Mouse (Mus musculus): Measurements from ENCODE around the gene Pknox2. TPM values are rescaled to one million over a fixed set of nuclear protein-coding genes. Genes with fewer than 3 reads are reported as not detected.

Gene Pknox2
- polyA plus RNA-seq (2016; fragmentation: Nextera tagmentation; extraction: Ambion mirVana), result 27.1 and 29.5 TPM in 2 replicates

- Histone ChIP-seq H3K4me2 (peak within 1 kb of the TSS; percentile 89), H3K9me3 (no peaks in the 10 kb centered on the region), H3K4me1 (peaks cover 35% of the 10 kb centered on the region), H3K9ac (peak within 1 kb of the TSS; percentile 98), H3K4me3 (replicated peaks) (peak within 1 kb of the TSS; percentile 85), H3K27me3 (peaks cover 12% of the 10 kb centered on the region; the same call in 1 of the 2 replicates), H3K27ac (peak within 1 kb of the TSS; percentile 100), H3K36me3 (replicated peaks) (no peaks in the 10 kb centered on the region)
- under 1% methylated on average over 12 of the region's 13 CpGs for WGBS
- ATAC-seq (ENCODE audit: low FRiP score), result peak; percentile 90
Measured at GRCm38 (mm10) chr9:37147359-37147685, at the start of gene Pknox2. TSS of gene Pknox2 (minus strand) at chr9:37147407.

GRCm38 (mm10) chr9:37188024-37188423, 40.8 kb upstream of the Pknox2 start:
- Histone ChIP-seq H3K27me3 (no peaks in the 10 kb centered on the region), H3K9me3 (no peaks in the 10 kb centered on the region), H3K27ac (no peak overlapping the region), H3K4me1 (peaks cover 3% of the 10 kb centered on the region), H3K4me2 (no peak overlapping the region), H3K4me3 (replicated peaks) (no peak overlapping the region), H3K36me3 (replicated peaks) (no peaks in the 10 kb centered on the region), H3K9ac (no peak overlapping the region)
- no peak for ATAC-seq (ENCODE audit: low FRiP score)
- 91% methylated on average over 3 of the region's 3 CpGs for WGBS

DNA sequence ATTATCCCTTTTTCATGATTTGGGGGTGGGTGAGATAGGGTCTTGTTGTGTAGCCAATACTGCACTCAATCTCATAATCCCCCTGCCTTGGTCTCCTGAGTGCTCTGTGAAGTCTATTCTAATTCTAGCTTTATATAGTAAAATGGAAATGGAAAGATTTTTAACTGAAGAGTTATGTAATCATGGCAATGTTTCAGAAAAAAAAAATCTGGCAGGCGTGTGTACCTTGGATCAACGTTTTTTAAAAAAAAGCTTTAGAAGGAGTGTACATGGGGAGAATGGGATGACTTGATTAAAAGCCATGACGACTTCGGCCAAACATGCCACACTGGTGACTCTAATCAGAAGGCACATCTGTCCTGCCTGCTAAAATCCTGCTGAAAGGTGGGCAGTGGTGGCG, 40.2 kb upstream of the Pknox2 start:
- Histone ChIP-seq H3K9me3 (no peaks in the 10 kb centered on the region), H3K4me2 (no peak overlapping the region), H3K4me3 (replicated peaks) (no peak overlapping the region), H3K27ac (no peak overlapping the region), H3K36me3 (replicated peaks) (no peaks in the 10 kb centered on the region), H3K27me3 (no peaks in the 10 kb centered on the region), H3K4me1 (peaks cover 5% of the 10 kb centered on the region), H3K9ac (no peak overlapping the region)
- ATAC-seq (ENCODE audit: low FRiP score), result no peak
- WGBS, result 94% methylated on average over 5 of the region's 5 CpGs

- ATAC-seq (ENCODE audit: low FRiP score), result no peak
- Histone ChIP-seq H3K4me1 (peaks cover 40% of the 10 kb centered on the region), H3K27ac (no peak overlapping the region), H3K9ac (no peak overlapping the region), H3K27me3 (no peaks in the 10 kb centered on the region), H3K4me3 (replicated peaks) (no peak overlapping the region), H3K36me3 (replicated peaks) (no peaks in the 10 kb centered on the region), H3K4me2 (no peak overlapping the region), H3K9me3 (no peaks in the 10 kb centered on the region)
- WGBS, result 55% methylated on average over 2 of the region's 2 CpGs
Measured at GRCm38 (mm10) chr9:37183176-37183575, 36.0 kb upstream of the Pknox2 start.

DNA sequence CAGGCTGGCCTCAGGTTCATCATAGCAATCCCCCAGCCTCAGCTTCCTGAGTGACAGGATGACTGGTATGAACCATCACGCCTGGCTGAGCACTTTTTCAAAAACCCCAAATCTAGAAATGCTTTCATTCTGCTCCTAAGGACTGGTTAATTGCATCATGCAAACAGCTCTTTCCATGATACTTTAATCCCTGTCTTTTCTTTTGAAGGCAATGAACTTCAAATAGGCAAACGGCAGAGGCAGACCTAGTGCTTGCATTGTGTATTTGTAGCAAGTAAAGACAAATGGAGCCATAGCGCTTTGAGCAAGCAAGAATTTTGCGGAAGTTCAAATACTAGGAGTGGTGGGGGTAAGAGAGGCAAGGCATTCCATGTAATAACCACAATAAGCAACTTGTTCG, 34.4 kb upstream of the Pknox2 start:
- no peaks in the 10 kb centered on the region for H3K36me3 ChIP-seq (replicated peaks)
- H3K4me3 ChIP-seq (replicated peaks), result no peak overlapping the region
- H3K9me3 ChIP-seq, result no peaks in the 10 kb centered on the region
- WGBS, result 21% methylated on average over 5 of the region's 5 CpGs
- no peaks in the 10 kb centered on the region for H3K27me3 ChIP-seq
- no peak overlapping the region for H3K4me2 ChIP-seq
- no peak for ATAC-seq (ENCODE audit: low FRiP score)
- peaks cover 54% of the 10 kb centered on the region for H3K4me1 ChIP-seq
- no peak overlapping the region for H3K27ac ChIP-seq
- no peak overlapping the region for H3K9ac ChIP-seq

- no peak for ATAC-seq (ENCODE audit: low FRiP score)
- Histone ChIP-seq H3K4me1 (peaks cover 57% of the 10 kb centered on the region), H3K9ac (no peak overlapping the region), H3K4me3 (replicated peaks) (no peak overlapping the region), H3K36me3 (replicated peaks) (no peaks in the 10 kb centered on the region), H3K9me3 (no peaks in the 10 kb centered on the region), H3K4me2 (0 out of 2 replicates have a peak overlapping the region, but pooled peaks have one; percentile 6), H3K27ac (peak overlapping the region; percentile 48), H3K27me3 (peaks cover 8% of the 10 kb centered on the region)
- 88% methylated on average over 4 of the region's 4 CpGs for WGBS
Measured at GRCm38 (mm10) chr9:37179596-37179995, 32.4 kb upstream of the Pknox2 start.

- WGBS, result 10% methylated on average over 4 of the region's 4 CpGs
- ATAC-seq (ENCODE audit: low FRiP score), result peak; percentile 75
Measured at GRCm38 (mm10) chr9:37178911-37179310, 31.7 kb upstream of the Pknox2 start.

DNA sequence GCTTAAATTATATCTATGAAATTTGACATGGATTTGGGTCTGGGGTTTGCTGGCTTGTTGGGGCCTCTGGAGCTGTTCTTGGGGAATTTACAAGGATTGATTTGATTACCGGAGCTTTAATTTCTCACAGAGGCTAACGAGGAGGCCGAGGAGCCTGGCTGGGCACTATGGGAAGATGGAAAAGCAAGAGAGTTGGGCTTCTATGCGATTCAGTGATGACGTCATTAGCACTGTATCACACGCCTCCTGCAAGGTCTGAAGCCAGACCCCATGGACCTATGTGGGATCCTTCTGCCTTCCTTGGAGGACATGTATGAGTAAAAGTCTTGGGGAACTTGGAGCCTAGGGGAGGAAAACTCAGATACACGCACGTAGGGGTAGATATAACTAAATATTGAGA, 30.3 kb upstream of the Pknox2 start:
- 39% methylated on average over 8 of the region's 8 CpGs for WGBS

More at GRCm38 (mm10) chr9:37178911-37179310, 31.7 kb upstream of the Pknox2 start:
- Histone ChIP-seq H3K9me3 (no peaks in the 10 kb centered on the region), H3K4me2 (peak overlapping the region; percentile 6; the same call in 1 of the 2 replicates), H3K27ac (peak overlapping the region; percentile 48), H3K4me3 (replicated peaks) (no peak overlapping the region), H3K36me3 (replicated peaks) (no peaks in the 10 kb centered on the region), H3K4me1 (peaks cover 57% of the 10 kb centered on the region), H3K27me3 (peaks cover 11% of the 10 kb centered on the region), H3K9ac (no peak overlapping the region)

GRCm38 (mm10) chr9:37177107-37177506, 29.9 kb upstream of the Pknox2 start:
- no peak overlapping the region for H3K4me3 ChIP-seq (replicated peaks)
- peak overlapping the region; percentile 24 for H3K4me2 ChIP-seq
- peaks cover 53% of the 10 kb centered on the region for H3K4me1 ChIP-seq
- H3K9ac ChIP-seq, result no peak overlapping the region
- no peaks in the 10 kb centered on the region for H3K36me3 ChIP-seq (replicated peaks)
- WGBS, result 0% methylated on average over 5 of the region's 5 CpGs
- peak; percentile 80 for ATAC-seq (ENCODE audit: low FRiP score)
- H3K9me3 ChIP-seq, result no peaks in the 10 kb centered on the region
- peaks cover 16% of the 10 kb centered on the region for H3K27me3 ChIP-seq
- peak overlapping the region; percentile 48; the same call in 1 of the 2 replicates for H3K27ac ChIP-seq

More for the DNA sequence above, 30.3 kb upstream of the Pknox2 start:
- Histone ChIP-seq H3K27me3 (peaks cover 16% of the 10 kb centered on the region), H3K4me2 (peak overlapping the region; percentile 24), H3K9me3 (no peaks in the 10 kb centered on the region), H3K9ac (no peak overlapping the region), H3K27ac (peak overlapping the region; percentile 48; the same call in 1 of the 2 replicates), H3K4me3 (replicated peaks) (no peak overlapping the region), H3K4me1 (peaks cover 53% of the 10 kb centered on the region), H3K36me3 (replicated peaks) (no peaks in the 10 kb centered on the region)
- ATAC-seq (ENCODE audit: low FRiP score), result peak; percentile 42; the same call in 1 of the 2 replicates

DNA sequence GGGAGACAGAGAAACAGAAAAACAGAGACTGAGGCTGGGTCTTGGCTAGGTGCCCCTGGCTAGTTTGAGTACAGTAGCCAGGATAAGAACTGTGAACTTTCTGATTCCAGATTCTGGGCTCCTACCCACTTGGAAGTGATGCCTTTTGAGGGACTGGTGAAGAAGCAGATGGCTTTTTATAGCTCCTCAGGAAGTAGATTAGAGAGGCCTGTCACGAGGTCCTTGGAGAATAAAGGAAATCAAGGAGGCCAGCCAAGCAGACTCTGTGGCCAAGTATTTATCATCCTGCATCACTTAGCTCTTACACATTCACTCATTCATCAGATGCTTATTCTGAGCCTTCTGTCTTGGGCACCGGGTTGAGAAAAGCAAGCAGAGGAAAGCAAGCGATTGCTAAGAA, 28.8 kb upstream of the Pknox2 start:
- 76% methylated on average over 3 of the region's 3 CpGs for WGBS
- no peaks in the 10 kb centered on the region for H3K36me3 ChIP-seq (replicated peaks)
- H3K27ac ChIP-seq, result no peak overlapping the region

DNA sequence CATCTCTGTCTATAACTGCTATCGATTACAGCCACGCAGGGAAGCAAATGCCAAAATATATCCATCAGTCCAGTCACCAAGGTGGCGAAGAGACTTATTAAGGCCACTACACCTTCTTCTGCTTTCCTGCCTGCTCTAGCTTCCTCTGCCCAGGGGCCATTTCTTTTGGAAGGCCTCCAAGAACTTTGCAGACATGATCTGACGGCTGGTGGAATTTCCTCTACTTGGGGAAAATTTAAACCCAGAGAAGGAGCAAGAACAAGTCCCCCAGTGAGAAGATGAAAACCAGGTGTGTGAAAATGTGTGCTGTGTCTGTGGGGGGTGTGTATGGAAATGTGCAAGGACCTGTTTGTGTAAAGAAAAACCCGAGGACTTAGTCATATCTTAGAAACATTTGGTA, 26.2 kb upstream of the Pknox2 start:
- Histone ChIP-seq H3K9ac (no peak overlapping the region), H3K9me3 (no peaks in the 10 kb centered on the region), H3K4me1 (peaks cover 19% of the 10 kb centered on the region), H3K4me2 (no peak overlapping the region), H3K4me3 (replicated peaks) (no peak overlapping the region), H3K36me3 (replicated peaks) (no peaks in the 10 kb centered on the region), H3K27me3 (peaks cover 16% of the 10 kb centered on the region), H3K27ac (no peak overlapping the region)
- no peak for ATAC-seq (ENCODE audit: low FRiP score)
- WGBS, result 75% methylated on average over 5 of the region's 5 CpGs

More for the DNA sequence above, 28.8 kb upstream of the Pknox2 start:
- Histone ChIP-seq H3K27me3 (peaks cover 16% of the 10 kb centered on the region), H3K9ac (no peak overlapping the region), H3K4me2 (no peak overlapping the region), H3K4me1 (peaks cover 45% of the 10 kb centered on the region), H3K4me3 (replicated peaks) (no peak overlapping the region), H3K9me3 (no peaks in the 10 kb centered on the region)
- no peak for ATAC-seq (ENCODE audit: low FRiP score)

DNA sequence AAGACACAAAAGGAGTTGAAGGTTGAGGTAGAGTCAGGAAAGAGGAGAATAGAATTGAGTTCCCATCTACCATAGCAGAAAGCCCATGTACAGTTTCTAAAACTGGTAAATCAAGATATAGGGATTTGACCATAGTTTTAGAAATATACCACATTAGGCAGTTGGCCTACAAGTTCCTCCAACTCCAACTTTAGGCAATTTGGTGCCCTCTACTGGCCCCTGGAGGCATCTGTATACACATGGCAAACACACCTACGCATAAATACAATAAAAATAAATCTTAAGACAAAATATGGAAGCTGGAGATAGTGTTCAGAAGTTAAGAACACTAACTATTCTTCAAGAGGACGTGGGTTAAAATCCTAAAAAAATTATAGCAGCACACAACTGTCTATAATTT, 19.7 kb upstream of the Pknox2 start:
- WGBS, result 68% methylated on average over 2 of the region's 2 CpGs
- no peak overlapping the region for H3K9ac ChIP-seq
- no peaks in the 10 kb centered on the region for H3K36me3 ChIP-seq (replicated peaks)
- no peak overlapping the region for H3K27ac ChIP-seq
- H3K27me3 ChIP-seq, result no peaks in the 10 kb centered on the region
- no peaks in the 10 kb centered on the region for H3K4me1 ChIP-seq
- no peak overlapping the region for H3K4me2 ChIP-seq
- H3K9me3 ChIP-seq, result no peaks in the 10 kb centered on the region
- ATAC-seq (ENCODE audit: low FRiP score), result no peak
- H3K4me3 ChIP-seq (replicated peaks), result no peak overlapping the region

DNA sequence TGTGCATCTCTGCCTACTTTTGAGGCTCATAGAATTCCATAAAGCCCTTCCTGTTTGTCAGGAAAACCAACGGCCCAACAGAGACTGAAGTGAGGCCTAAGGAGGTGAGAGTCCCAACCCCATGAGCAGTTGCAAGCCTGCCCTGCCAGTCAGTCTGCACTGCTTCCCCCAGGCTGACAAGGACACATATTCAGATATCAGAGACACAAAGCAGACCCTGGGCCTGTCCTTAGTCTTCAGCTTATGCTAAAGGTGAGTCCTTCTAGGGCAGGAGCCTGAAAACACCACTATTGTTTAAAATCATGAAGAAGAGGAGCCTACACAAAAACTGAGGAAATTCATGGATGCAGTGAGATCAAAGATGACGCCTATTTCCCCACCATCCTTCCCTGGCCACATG, 13.5 kb upstream of the Pknox2 start:
- WGBS, result 82% methylated on average over 2 of the region's 2 CpGs
- Histone ChIP-seq H3K9ac (no peak overlapping the region), H3K4me2 (no peak overlapping the region), H3K4me3 (replicated peaks) (no peak overlapping the region), H3K9me3 (no peaks in the 10 kb centered on the region), H3K27me3 (0 out of 2 replicates have a peak, but pooled peaks cover 4% of the 10 kb centered on the region), H3K4me1 (peaks cover 5% of the 10 kb centered on the region), H3K36me3 (replicated peaks) (no peaks in the 10 kb centered on the region), H3K27ac (no peak overlapping the region)
- ATAC-seq (ENCODE audit: low FRiP score), result no peak
